Mouse (Mus musculus) forebrain, embryonic 16.5 days (tissue): Measurements from ENCODE around the gene Tle3. TPM values are rescaled to one million over a fixed set of nuclear protein-coding genes. Genes with fewer than 3 reads are reported as not detected.

Source experiments
- ATAC-seq: fragments of 200-750 bp; cut with Nextera tagmentation; 2 replicates; pipeline ENCODE4 v1.8.0; 2017; ENCODE audit warnings: mild to moderate bottlenecking, moderate library complexity
- H3K27ac ChIP-seq: fragments of 300-500 bp; sonication (generic); 2 replicates; pipeline ENCODE4 v1.5.1; 2014; ENCODE audit warnings: low read length, control low read depth
- H3K27me3 ChIP-seq: fragments of 300-500 bp; sonication (generic); replicated peaks from 2 replicates; pipeline ENCODE4 v1.6.1; 2014; ENCODE audit warnings: low read length; ENCODE audit not compliant: control insufficient read depth, insufficient read depth
- H3K36me3 ChIP-seq: fragments of 300-500 bp; sonication (generic); 2 replicates; pipeline ENCODE4 v1.6.1; 2014; ENCODE audit not compliant: control insufficient read depth, insufficient read depth
- H3K4me1 ChIP-seq: fragments of 300-500 bp; sonication (generic); replicated peaks from 2 replicates; pipeline ENCODE4 v1.6.1; 2014; ENCODE audit warnings: low read length; ENCODE audit not compliant: control insufficient read depth, insufficient read depth
- H3K4me2 ChIP-seq: fragments of 300-500 bp; sonication (generic); 2 replicates; pipeline ENCODE4 v1.6.1; 2014; ENCODE audit warnings: mild to moderate bottlenecking, low read length, control low read depth
- H3K4me3 ChIP-seq: fragments of 300-500 bp; sonication (generic); replicated peaks from 2 replicates; pipeline ENCODE4 v1.5.1; 2014; ENCODE audit warnings: mild to moderate bottlenecking, low read length, control low read depth
- H3K9ac ChIP-seq: fragments of 300-500 bp; sonication (generic); replicated peaks from 2 replicates; pipeline ENCODE4 v1.6.1; 2014; ENCODE audit warnings: low read depth, low read length, control low read depth
- H3K9me3 ChIP-seq: fragments of 300-500 bp; sonication (generic); 2 replicates; pipeline ENCODE4 v1.6.1; 2016; ENCODE audit warnings: low read length; ENCODE audit not compliant: control insufficient read depth
- WGBS: fragments of 180-500 bp; shearing (Covaris S2); extraction: QIAGEN DNeasy Blood & Tissue Kit; methylation state at CpG from one replicate; pipeline ENCODE4 v1.1.7; 2014; 5-methylcytosine and 5-hydroxymethylcytosine counted together
- polyA plus RNA-seq: library from polyadenylated mRNA; unstranded; fragments of >200 nt; fragmentation: Nextera tagmentation; extraction: Ambion mirVana; gene quantifications from 2 replicates; pipeline ENCODE4 v1.2.1, GENCODE M21; 2015

Tle3 gene
- polyA plus RNA-seq, 1 experiment from 2014 or later: 36.8 TPM

GRCm38 (mm10) chr9:61348036-61348435 is 24.1 kb upstream of the Tle3 start:
- Histone ChIP-seq H3K4me3 (no peak overlapping the region), H3K9ac (no peak overlapping the region), H3K4me1 (peaks cover 15% of the 10 kb centered on the region), H3K9me3 (no peaks in the 10 kb centered on the region), H3K27ac (no peak overlapping the region), H3K36me3 (no peaks in the 10 kb centered on the region), H3K4me2 (no peak overlapping the region), H3K27me3 (no peaks in the 10 kb centered on the region)
- 51% methylated on average over 9 of the region's 9 CpGs for WGBS
- no peak for ATAC-seq

GRCm38 (mm10) chr9:61348616-61349015 is 23.6 kb upstream of the Tle3 start:
- Histone ChIP-seq H3K4me3 (no peak overlapping the region), H3K36me3 (no peaks in the 10 kb centered on the region), H3K4me2 (no peak overlapping the region), H3K27ac (no peak overlapping the region), H3K4me1 (peaks cover 15% of the 10 kb centered on the region), H3K9me3 (no peaks in the 10 kb centered on the region), H3K9ac (no peak overlapping the region), H3K27me3 (no peaks in the 10 kb centered on the region)
- WGBS: 17% methylated on average over 6 of the region's 6 CpGs
- no peak for ATAC-seq

GRCm38 (mm10) chr9:61349697-61350096 is 22.5 kb upstream of the Tle3 start:
- peaks cover 15% of the 10 kb centered on the region for H3K4me1 ChIP-seq
- no peak for ATAC-seq
- no peaks in the 10 kb centered on the region for H3K27me3 ChIP-seq
- no peaks in the 10 kb centered on the region for H3K9me3 ChIP-seq
- WGBS: 91% methylated on average over 7 of the region's 7 CpGs
- H3K9ac ChIP-seq: no peak overlapping the region
- H3K4me2 ChIP-seq: no peak overlapping the region
- H3K4me3 ChIP-seq: no peak overlapping the region
- no peaks in the 10 kb centered on the region for H3K36me3 ChIP-seq
- no peak overlapping the region for H3K27ac ChIP-seq

- Histone ChIP-seq H3K4me1 (peaks cover 15% of the 10 kb centered on the region), H3K4me2 (no peak overlapping the region), H3K36me3 (no peaks in the 10 kb centered on the region), H3K4me3 (no peak overlapping the region), H3K27ac (no peak overlapping the region), H3K9ac (no peak overlapping the region), H3K9me3 (no peaks in the 10 kb centered on the region), H3K27me3 (no peaks in the 10 kb centered on the region)
- WGBS: 7% methylated on average over 4 of the region's 4 CpGs
- ATAC-seq: peak; percentile 38; the same call in 1 of the 2 replicates
Observed at GRCm38 (mm10) chr9:61351164-61351563, 21.0 kb upstream of the Tle3 start.

- no peak overlapping the region for H3K4me2 ChIP-seq
- H3K36me3 ChIP-seq: no peaks in the 10 kb centered on the region
- 26% methylated on average over 4 of the region's 4 CpGs for WGBS
- no peak for ATAC-seq
- no peak overlapping the region for H3K27ac ChIP-seq
- H3K9me3 ChIP-seq: no peaks in the 10 kb centered on the region
- peaks cover 17% of the 10 kb centered on the region for H3K4me1 ChIP-seq
- H3K27me3 ChIP-seq: peaks cover 7% of the 10 kb centered on the region; the same call in 1 of the 2 replicates
- no peak overlapping the region for H3K9ac ChIP-seq
- H3K4me3 ChIP-seq: no peak overlapping the region
Observed at GRCm38 (mm10) chr9:61358933-61359332, 13.2 kb upstream of the Tle3 start.

GRCm38 (mm10) chr9:61359741-61360140 is 12.4 kb upstream of the Tle3 start:
- no peak for ATAC-seq
- Histone ChIP-seq H3K27ac (no peak overlapping the region), H3K4me1 (peaks cover 17% of the 10 kb centered on the region), H3K9me3 (no peaks in the 10 kb centered on the region), H3K4me3 (no peak overlapping the region), H3K9ac (no peak overlapping the region), H3K36me3 (no peaks in the 10 kb centered on the region), H3K4me2 (no peak overlapping the region), H3K27me3 (peaks cover 9% of the 10 kb centered on the region)
- WGBS: 95% methylated on average over 3 of the region's 3 CpGs

- Histone ChIP-seq H3K4me3 (no peak overlapping the region), H3K4me2 (no peak overlapping the region), H3K9ac (no peak overlapping the region), H3K36me3 (no peaks in the 10 kb centered on the region), H3K27me3 (peaks cover 9% of the 10 kb centered on the region), H3K27ac (no peak overlapping the region), H3K4me1 (peaks cover 17% of the 10 kb centered on the region), H3K9me3 (no peaks in the 10 kb centered on the region)
- ATAC-seq: no peak
- WGBS: 94% methylated on average over 8 of the region's 8 CpGs
Observed at GRCm38 (mm10) chr9:61360163-61360562, 12.0 kb upstream of the Tle3 start.

- H3K27ac ChIP-seq: no peak overlapping the region
- peak; percentile 95 for ATAC-seq
- H3K9me3 ChIP-seq: no peaks in the 10 kb centered on the region
- no peak overlapping the region for H3K4me3 ChIP-seq
- H3K4me2 ChIP-seq: no peak overlapping the region
- H3K36me3 ChIP-seq: no peaks in the 10 kb centered on the region
- peaks cover 12% of the 10 kb centered on the region for H3K27me3 ChIP-seq
- H3K4me1 ChIP-seq: peaks cover 17% of the 10 kb centered on the region
- 24% methylated on average over 17 of the region's 17 CpGs for WGBS
- H3K9ac ChIP-seq: no peak overlapping the region
Observed at GRCm38 (mm10) chr9:61360727-61361631, 11.2 kb upstream of the Tle3 start.

- no peak overlapping the region for H3K27ac ChIP-seq
- ATAC-seq: no peak
- H3K36me3 ChIP-seq: no peaks in the 10 kb centered on the region
- WGBS: 40% methylated on average over 9 of the region's 9 CpGs
- peaks cover 17% of the 10 kb centered on the region for H3K27me3 ChIP-seq
- no peak overlapping the region for H3K9ac ChIP-seq
- peaks cover 18% of the 10 kb centered on the region for H3K4me1 ChIP-seq
- no peak overlapping the region for H3K4me2 ChIP-seq
- no peaks in the 10 kb centered on the region for H3K9me3 ChIP-seq
- H3K4me3 ChIP-seq: no peak overlapping the region
Observed at GRCm38 (mm10) chr9:61363194-61363593, 9.0 kb upstream of the Tle3 start.
